Mouse (Mus musculus) neural tube, embryonic 14.5 days (tissue): ENCODE measurements at regions not wholly inside any gene's neighbourhood (a gene's known extent, or its start where the extent isn't known, plus 50 kb on each side); places are given as distances from the start of the nearest gene placed in this dataset.

Experiments used
- ATAC-seq: fragments of 200-750 bp; cut with Nextera tagmentation; 2 replicates; pipeline ENCODE4 v1.8.0; 2017; ENCODE audit warnings: low read depth, mild to moderate bottlenecking, moderate TSS enrichment, moderate library complexity
- H3K27ac ChIP-seq: fragments of 300-500 bp; sonication (generic); 2 replicates; pipeline ENCODE4 v1.5.1; 2014; ENCODE audit warnings: low read depth, mild to moderate bottlenecking, control low read depth, low read length, moderate library complexity, mixed read lengths
- H3K27me3 ChIP-seq: fragments of 300-500 bp; sonication (generic); 2 replicates; pipeline ENCODE4 v1.6.1; 2014; ENCODE audit warnings: low read length; ENCODE audit not compliant: control insufficient read depth, insufficient read depth
- H3K36me3 ChIP-seq: fragments of 300-500 bp; sonication (generic); 2 replicates; pipeline ENCODE4 v1.6.1; 2014; ENCODE audit warnings: low read length, mixed read lengths; ENCODE audit not compliant: control insufficient read depth, insufficient read depth
- H3K4me1 ChIP-seq: fragments of 300-500 bp; sonication (generic); 2 replicates; pipeline ENCODE4 v1.6.1; 2014; ENCODE audit warnings: low read length; ENCODE audit not compliant: control insufficient read depth, insufficient read depth
- H3K4me2 ChIP-seq: fragments of 300-500 bp; sonication (generic); 2 replicates; pipeline ENCODE4 v1.6.1; 2014; ENCODE audit warnings: mild to moderate bottlenecking, low read depth, low read length, control low read depth
- H3K4me3 ChIP-seq: fragments of 300-500 bp; sonication (generic); 2 replicates; pipeline ENCODE4 v1.5.1; 2014; ENCODE audit warnings: low read depth, low read length, control low read depth, mixed read lengths
- H3K9ac ChIP-seq: fragments of 300-500 bp; sonication (generic); replicated peaks from 2 replicates; pipeline ENCODE4 v1.6.1; 2014; ENCODE audit warnings: low read depth, mild to moderate bottlenecking, control low read depth, low read length, mixed read lengths
- H3K9me3 ChIP-seq: fragments of 300-500 bp; sonication (generic); 2 replicates; pipeline ENCODE4 v1.6.1; 2016; ENCODE audit warnings: low read length; ENCODE audit not compliant: control insufficient read depth
- WGBS: fragments of 180-500 bp; shearing (Covaris S2); extraction: QIAGEN DNeasy Blood & Tissue Kit; methylation state at CpG from one replicate; pipeline ENCODE4 v1.1.7; 2014; 5-methylcytosine and 5-hydroxymethylcytosine counted together

- H3K4me1 ChIP-seq = no peaks in the 10 kb centered on the region
- no peaks in the 10 kb centered on the region for H3K36me3 ChIP-seq
- no peak overlapping the region for H3K4me3 ChIP-seq
- no peak overlapping the region for H3K27ac ChIP-seq
- H3K9ac ChIP-seq = no peak overlapping the region
- ATAC-seq = no peak
- H3K9me3 ChIP-seq = no peaks in the 10 kb centered on the region
- H3K27me3 ChIP-seq = no peaks in the 10 kb centered on the region
- no peak overlapping the region for H3K4me2 ChIP-seq
- 78% methylated on average over 2 of the region's 2 CpGs for WGBS
Measured at GRCm38 (mm10) chr15:52645961-52646360, 1238.7 kb upstream of the Gm7489 start.

DNA sequence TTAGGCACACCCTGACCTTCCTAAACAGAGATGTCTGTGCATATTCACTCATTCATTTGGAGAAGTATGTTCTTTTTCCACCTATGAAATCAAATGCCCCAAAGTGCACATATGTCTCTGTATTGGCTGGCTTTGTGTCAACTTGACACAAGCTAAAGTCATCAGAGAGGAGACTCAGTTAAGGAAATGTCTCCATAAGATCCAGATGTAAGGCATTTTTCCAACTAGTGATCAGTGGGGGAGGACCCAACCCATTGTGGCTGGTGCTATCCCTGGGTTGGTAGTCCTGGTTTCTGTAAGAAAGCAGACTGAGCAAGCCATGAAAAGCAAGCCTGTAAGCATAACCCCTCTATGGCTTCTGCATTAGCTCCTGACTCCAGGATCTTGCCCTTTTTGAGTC, 1226.8 kb upstream of the Gm7489 start:
- Histone ChIP-seq H3K9ac (no peak overlapping the region), H3K27me3 (no peaks in the 10 kb centered on the region), H3K9me3 (no peaks in the 10 kb centered on the region), H3K27ac (no peak overlapping the region), H3K36me3 (no peaks in the 10 kb centered on the region), H3K4me2 (no peak overlapping the region), H3K4me3 (no peak overlapping the region), H3K4me1 (no peaks in the 10 kb centered on the region)
- no peak for ATAC-seq
